Comparison of ENCODE assay signal across 1 mouse cellular context in the genomic region with DNA sequence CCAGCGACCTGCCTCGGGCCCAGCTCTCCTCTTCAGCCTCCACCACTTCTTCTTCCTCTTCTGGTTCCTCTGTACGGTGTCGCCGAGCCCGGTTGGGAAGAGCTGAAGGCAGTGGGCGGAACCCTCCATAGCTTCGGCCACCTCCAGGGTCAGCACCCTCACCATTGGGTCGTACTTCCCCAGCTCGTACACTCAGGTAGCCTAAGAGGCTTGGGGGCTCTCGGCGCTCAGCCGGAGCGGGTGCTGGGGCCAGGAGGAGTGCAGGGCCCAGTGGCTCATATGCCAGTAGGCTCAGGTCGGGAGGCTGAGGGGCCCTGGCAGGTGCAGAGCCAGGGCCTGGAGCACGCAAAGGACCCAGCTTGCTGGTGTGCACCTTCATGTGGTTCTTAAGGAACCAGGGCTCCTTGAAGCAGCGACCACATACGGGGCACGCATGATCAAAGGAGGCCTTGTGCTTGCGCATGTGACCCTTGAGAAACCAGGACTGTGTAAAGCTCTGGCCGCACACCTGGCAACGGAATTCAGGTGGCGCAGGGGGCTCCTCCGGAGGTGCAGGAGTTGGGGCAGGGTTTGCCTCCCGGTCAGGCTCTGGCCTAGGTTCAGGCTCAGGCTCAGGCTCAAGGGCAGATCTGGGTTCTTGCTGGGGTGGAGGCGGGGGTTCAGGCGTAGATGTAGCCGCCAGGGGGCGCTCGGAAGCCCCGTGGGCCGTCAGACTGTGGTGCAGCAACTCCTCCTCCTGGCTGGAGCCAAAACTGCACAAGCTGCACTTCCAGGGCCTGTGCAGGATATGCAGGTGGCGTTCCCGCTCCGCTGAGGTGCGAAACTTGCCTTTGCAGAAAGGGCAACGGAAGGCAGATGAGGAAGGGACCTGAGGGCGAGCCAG.
TF ChIP-seq lines count a peak whose summit lies in the region.

No protein-coding gene starts in this region.

TF ChIP-seq in myocyte, 11 proteins besides CTCF, POLR2A, EP300 and RAD21 (continued from another document):
- TF ChIP-seq POLR2AphosphoS2 (IDR thresholded peaks at IDR 0.05; ENCODE audit: insufficient read length, low read depth) (peak; percentile 8), TCF12 (IDR thresholded peaks at IDR 0.05; ENCODE audit: insufficient read depth, poor library complexity, severe bottlenecking) (no peak), SRF (IDR thresholded peaks at IDR 0.05; ENCODE audit: control insufficient read depth, insufficient read length, low read depth) (peak; percentile 37)
